Mouse (Mus musculus) limb, embryonic 14.5 days (tissue): Measurements from ENCODE around the gene Hrc. TPM values are rescaled to one million over a fixed set of nuclear protein-coding genes. Genes with fewer than 3 reads are reported as not detected.

Experiments
- ATAC-seq: fragments of 200-750 bp; cut with Nextera tagmentation; 2 replicates; pipeline ENCODE4 v1.8.0; 2017; ENCODE audit warnings: low read depth, moderate number of reproducible peaks, moderate TSS enrichment; ENCODE audit not compliant: low FRiP score
- DNase-seq: peaks from one replicate; pipeline ENCODE4 v3.0.0-alpha.2; 2015; ENCODE audit warnings: low spot score
- H3K27ac ChIP-seq: fragments of 300-500 bp; sonication (generic); replicated peaks from 2 replicates; pipeline ENCODE4 v1.5.1; 2014; ENCODE audit warnings: low read depth, mild to moderate bottlenecking, low read length, moderate library complexity, mixed read lengths
- H3K27me3 ChIP-seq: fragments of 300-500 bp; sonication (generic); 2 replicates; pipeline ENCODE4 v1.6.1; 2014; ENCODE audit warnings: low read length, mixed read lengths; ENCODE audit not compliant: control insufficient read depth, insufficient read depth
- H3K36me3 ChIP-seq: fragments of 300-500 bp; sonication (generic); 2 replicates; pipeline ENCODE4 v1.6.1; 2014; ENCODE audit warnings: mild to moderate bottlenecking, low read length, moderate library complexity, mixed read lengths; ENCODE audit not compliant: control insufficient read depth, insufficient read depth
- H3K4me1 ChIP-seq: fragments of 300-500 bp; sonication (generic); 2 replicates; pipeline ENCODE4 v1.6.1; 2014; ENCODE audit warnings: antibody characterized with exemption, low read length, mixed read lengths; ENCODE audit not compliant: control insufficient read depth, insufficient read depth
- H3K4me2 ChIP-seq: fragments of 300-500 bp; sonication (generic); replicated peaks from 2 replicates; pipeline ENCODE4 v1.6.1; 2014; ENCODE audit warnings: low read depth, mild to moderate bottlenecking, low read length, moderate library complexity; ENCODE audit not compliant: severe bottlenecking
- H3K4me3 ChIP-seq: fragments of 300-500 bp; sonication (generic); replicated peaks from 2 replicates; pipeline ENCODE4 v1.5.1; 2014; ENCODE audit warnings: low read length
- H3K9ac ChIP-seq: fragments of 300-500 bp; sonication (generic); 2 replicates; pipeline ENCODE4 v1.6.1; 2014; ENCODE audit warnings: mild to moderate bottlenecking, low read depth, low read length, moderate library complexity; ENCODE audit not compliant: severe bottlenecking
- H3K9me3 ChIP-seq: fragments of 300-500 bp; sonication (generic); 2 replicates; pipeline ENCODE4 v1.6.1; 2016; ENCODE audit warnings: low read length; ENCODE audit not compliant: control insufficient read depth
- POLR2A ChIP-seq: fragments of 200-500 bp; IDR thresholded peaks from 2 replicates; pipeline ENCODE4 v1.8.0; 2012; ENCODE audit warnings: inconsistent platforms, mild to moderate bottlenecking, moderate library complexity, borderline replicate concordance; ENCODE audit not compliant: insufficient read depth, insufficient read length; ENCODE audit errors: extremely low read depth
- WGBS: fragments of 180-500 bp; shearing (Covaris S2); extraction: QIAGEN DNeasy Blood & Tissue Kit; methylation state at CpG from one replicate; pipeline ENCODE4 v1.1.7; 2014; 5-methylcytosine and 5-hydroxymethylcytosine counted together
- polyA plus RNA-seq, 2 experiments: library from polyadenylated mRNA; depleted of rRNA in 1 of 2; stranded (reverse) in 1 of 2; unstranded in 1 of 2; fragments of >200 nt; fragmentation: Nextera tagmentation in 1 of 2; extraction: Ambion mirVana in 1 of 2; gene quantifications; 2 replicates each; pipeline versions ENCODE4 v1.2.1 to v1.2.3; 2012 to 2014

The Hrc gene
- polyA plus RNA-seq, 2 experiments, result 5.9 to 17.9 TPM

GRCm38 (mm10) chr7:45342081-45342480 lies 7.0 kb downstream of the Hrc start:
- H3K9me3 ChIP-seq, result no peaks in the 10 kb centered on the region
- H3K27ac ChIP-seq, result no peak overlapping the region
- no peak for ATAC-seq
- no peak for TF ChIP-seq POLR2A
- H3K27me3 ChIP-seq, result no peaks in the 10 kb centered on the region
- DNase-seq, result no peak
- H3K9ac ChIP-seq, result no peak overlapping the region
- H3K4me3 ChIP-seq, result no peak overlapping the region
- 91% methylated on average over 11 of the region's 11 CpGs for WGBS
- no peak overlapping the region for H3K4me2 ChIP-seq
- H3K36me3 ChIP-seq, result no peaks in the 10 kb centered on the region
- H3K4me1 ChIP-seq, result peaks cover 32% of the 10 kb centered on the region

GRCm38 (mm10) chr7:45343543-45343942 lies 8.5 kb downstream of the Hrc start:
- no peak overlapping the region for H3K9ac ChIP-seq
- H3K27ac ChIP-seq, result no peak overlapping the region
- no peak overlapping the region for H3K4me2 ChIP-seq
- no peaks in the 10 kb centered on the region for H3K36me3 ChIP-seq
- peaks cover 22% of the 10 kb centered on the region for H3K4me1 ChIP-seq
- H3K4me3 ChIP-seq, result no peak overlapping the region
- DNase-seq (no peak), ATAC-seq (no peak)
- TF ChIP-seq POLR2A, result no peak
- WGBS, result 30% methylated on average over 13 of the region's 13 CpGs
- no peaks in the 10 kb centered on the region for H3K27me3 ChIP-seq
- no peaks in the 10 kb centered on the region for H3K9me3 ChIP-seq

- H3K27me3 ChIP-seq, result no peaks in the 10 kb centered on the region
- no peak overlapping the region for H3K4me3 ChIP-seq
- H3K36me3 ChIP-seq, result no peaks in the 10 kb centered on the region
- ATAC-seq (no peak), DNase-seq (no peak)
- WGBS, result 76% methylated on average over 13 of the region's 13 CpGs
- H3K9me3 ChIP-seq, result no peaks in the 10 kb centered on the region
- no peaks in the 10 kb centered on the region for H3K4me1 ChIP-seq
- no peak overlapping the region for H3K9ac ChIP-seq
- H3K4me2 ChIP-seq, result no peak overlapping the region
- no peak overlapping the region for H3K27ac ChIP-seq
- no peak for TF ChIP-seq POLR2A
Observed at GRCm38 (mm10) chr7:45346905-45347304, 11.8 kb downstream of the Hrc start.

GRCm38 (mm10) chr7:45353041-45353440 lies 18.0 kb downstream of the Hrc start:
- Histone ChIP-seq H3K27me3 (no peaks in the 10 kb centered on the region), H3K4me2 (no peak overlapping the region), H3K36me3 (0 out of 2 replicates have a peak, but pooled peaks cover 3% of the 10 kb centered on the region), H3K9me3 (no peaks in the 10 kb centered on the region), H3K9ac (no peak overlapping the region), H3K4me1 (no peaks in the 10 kb centered on the region), H3K27ac (no peak overlapping the region), H3K4me3 (no peak overlapping the region)
- no peak for TF ChIP-seq POLR2A
- no peak for ATAC-seq
- 10% methylated on average over 5 of the region's 5 CpGs for WGBS
- no peak for DNase-seq

- H3K27me3 ChIP-seq, result 0 out of 2 replicates have a peak, but pooled peaks cover 6% of the 10 kb centered on the region
Observed at GRCm38 (mm10) chr7:45355318-45356020, 20.4 kb downstream of the Hrc start.

More at GRCm38 (mm10) chr7:45355318-45356020, 20.4 kb downstream of the Hrc start:
- Histone ChIP-seq H3K36me3 (0 out of 2 replicates have a peak, but pooled peaks cover 3% of the 10 kb centered on the region), H3K9ac (no peak overlapping the region), H3K4me3 (no peak overlapping the region), H3K27ac (no peak overlapping the region), H3K4me2 (no peak overlapping the region), H3K9me3 (no peaks in the 10 kb centered on the region), H3K4me1 (no peaks in the 10 kb centered on the region)
- DNase-seq (no peak), ATAC-seq (no peak)
- 76% methylated on average over 15 of the region's 15 CpGs for WGBS
- no peak for TF ChIP-seq POLR2A
